Mouse (Mus musculus) CH12.LX (cell line): ENCODE data around the gene Zfhx3.

Experiments
- CTCF ChIP-seq, 2 experiments: IDR thresholded peaks in 1 of 2; conservative IDR thresholded peaks in 1 of 2; 2 replicates each; pipeline ENCODE4 v1.5.1; 2011 to 2012; ENCODE audit warnings: low read depth in 2 of 2, low read length in 2 of 2, improper control_type of control experiment in 1 of 2, inconsistent platforms in 1 of 2, mild to moderate bottlenecking in 1 of 2, moderate library complexity in 1 of 2
- MAX ChIP-seq: IDR thresholded peaks from 2 replicates; pipeline ENCODE4 v1.6.1; 2011; ENCODE audit warnings: low read length, improper control_type of control experiment
- POLR2A ChIP-seq: IDR thresholded peaks from 2 replicates; pipeline ENCODE4 v1.6.1; 2011; ENCODE audit warnings: low read depth, mild to moderate bottlenecking, improper control_type of control experiment, low read length

- TF ChIP-seq POLR2A, result no peak
- no peak for TF ChIP-seq CTCF (conservative IDR thresholded peaks at IDR 0.05 in 1 of 2, IDR thresholded peaks at IDR 0.05 in 1 of 2; ENCODE audit: low read depth in 2 of 2, low read length in 2 of 2)
- TF ChIP-seq MAX, result no peak
Observed at GRCm38 (mm10) chr8:108869935-108870334, 927.5 kb downstream of the Zfhx3 start.
